Mouse (Mus musculus) forebrain, embryonic 10.5 days (tissue): ENCODE data around the gene Ccdc191. TPM values are rescaled to one million over a fixed set of nuclear protein-coding genes. Genes with fewer than 3 reads are reported as not detected.

Experiments used
- microRNA-seq: library from miRNA; unstranded; fragments of <30 nt; microRNA quantifications from one replicate; pipeline ENCODE4, GENCODE M21; 2017
- polyA plus RNA-seq: library from polyadenylated mRNA; unstranded; fragments of >200 nt; fragmentation: Nextera tagmentation; extraction: Ambion mirVana; gene quantifications from 2 replicates; pipeline ENCODE4 v1.2.1, GENCODE M21; 2016

Gene Ccdc191
- polyA plus RNA-seq, 1 experiment from 2014 or later = 17.0 TPM

Small RNA genes within 50 kb of the gene (microRNA-seq; reads per million reads assigned to microRNA genes)
- not detected for gene Mir3470b

Other genes with a start within 250 kb of the Ccdc191 start
- gene Tigit, start 225.7 kb upstream of the Ccdc191 start, polyA plus RNA-seq = not detected in 2 replicates
- not detected in 2 replicates for gene Drd3, start 135.8 kb upstream of the Ccdc191 start, polyA plus RNA-seq
- gene Qtrt2, start 37.0 kb downstream of the Ccdc191 start, polyA plus RNA-seq = 33.9 and 38.1 TPM in 2 replicates
- gene Zdhhc23, start 90.0 kb downstream of the Ccdc191 start, polyA plus RNA-seq = 0.66 TPM in 2 replicates
- gene Gramd1c, start 173.5 kb downstream of the Ccdc191 start, polyA plus RNA-seq = 1.7 and 2.5 TPM in 2 replicates
- 39.2 and 42.0 TPM in 2 replicates for gene Atp6v1a, start 249.9 kb downstream of the Ccdc191 start, polyA plus RNA-seq